Mouse (Mus musculus) cerebellum, adult 9-10 months (tissue): ENCODE data around the gene Gm26602.
"Not testable (repeated sequence)": the region's sequence is repeated elsewhere in the genome, so short reads cannot be mapped to it uniquely, and the experiment has no call there.

Experiments
- DNase-seq: peaks from one replicate; pipeline ENCODE4 v3.0.0; 2022

The Gm26602 gene

DNA sequence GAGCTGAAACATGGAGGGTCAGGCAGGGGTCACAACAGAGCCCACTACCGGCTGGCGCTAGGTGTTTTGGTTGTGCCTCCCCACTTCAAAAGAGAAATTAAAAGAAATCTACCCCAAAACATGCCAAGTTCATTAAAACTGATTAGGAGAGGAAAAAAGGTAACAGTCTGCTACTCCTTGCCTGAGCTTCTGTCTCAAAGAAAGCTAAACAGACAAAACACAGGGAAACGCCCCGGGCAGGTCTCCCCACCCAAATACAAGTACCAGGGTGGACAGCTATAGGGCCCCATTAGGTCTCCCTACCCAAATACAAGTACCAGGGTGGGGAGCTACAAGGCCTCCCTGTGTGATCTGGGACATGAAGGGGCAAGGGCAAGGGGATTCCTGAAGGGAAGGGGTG is at the start of gene Gm26602:
TSS of gene Gm26602 (plus strand) at position 301 of the 400 bp plus-strand sequence.
- DNase-seq = no peak

GRCm38 (mm10) chr10:79861230-79862048 is 49.2 kb upstream of the Gm26602 start:
- DNase-seq = peak; percentile 78

- DNase-seq = no peak
Observed at GRCm38 (mm10) chr10:79862049-79862788, 48.4 kb upstream of the Gm26602 start.

DNA sequence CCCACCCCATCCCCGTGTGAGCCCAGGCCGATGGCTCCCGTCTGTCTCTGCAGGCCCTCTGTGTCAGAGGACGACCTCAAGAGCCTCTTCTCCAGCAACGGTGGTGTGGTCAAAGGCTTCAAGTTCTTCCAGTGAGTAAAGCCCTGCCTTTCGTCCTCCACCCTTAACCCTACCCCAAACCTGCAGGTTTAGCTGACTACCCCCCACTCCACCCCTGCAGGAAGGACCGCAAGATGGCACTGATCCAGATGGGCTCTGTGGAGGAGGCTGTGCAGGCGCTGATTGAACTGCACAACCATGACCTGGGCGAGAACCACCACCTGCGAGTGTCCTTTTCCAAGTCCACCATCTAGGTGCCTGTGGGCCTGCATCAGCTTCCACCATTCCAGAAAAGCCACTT is 47.7 kb upstream of the Gm26602 start:
- no peak for DNase-seq

GRCm38 (mm10) chr10:79864351-79865188 is 46.1 kb upstream of the Gm26602 start:
- DNase-seq = no peak

DNA sequence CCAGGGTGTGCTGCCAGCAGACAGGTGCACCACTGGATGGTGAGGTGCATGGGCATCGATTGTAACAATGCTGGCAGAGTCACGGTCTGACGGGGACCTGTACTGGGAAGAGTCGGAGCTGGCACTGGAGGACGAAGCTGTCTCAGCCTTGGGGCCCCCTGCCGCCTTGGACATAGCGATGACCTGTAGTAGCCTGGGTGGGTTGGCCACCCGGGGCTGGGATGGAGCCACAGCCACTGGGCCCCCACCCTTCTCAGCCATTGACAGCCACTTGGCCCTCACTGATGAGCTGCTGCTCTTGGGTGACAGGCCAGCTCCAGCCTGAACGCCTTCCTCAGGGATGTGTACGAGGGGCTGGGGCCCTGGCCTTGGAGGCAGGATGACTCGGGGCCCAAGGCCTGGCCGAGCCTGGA is 45.5 kb upstream of the Gm26602 start:
- DNase-seq = peak; percentile 38

DNA sequence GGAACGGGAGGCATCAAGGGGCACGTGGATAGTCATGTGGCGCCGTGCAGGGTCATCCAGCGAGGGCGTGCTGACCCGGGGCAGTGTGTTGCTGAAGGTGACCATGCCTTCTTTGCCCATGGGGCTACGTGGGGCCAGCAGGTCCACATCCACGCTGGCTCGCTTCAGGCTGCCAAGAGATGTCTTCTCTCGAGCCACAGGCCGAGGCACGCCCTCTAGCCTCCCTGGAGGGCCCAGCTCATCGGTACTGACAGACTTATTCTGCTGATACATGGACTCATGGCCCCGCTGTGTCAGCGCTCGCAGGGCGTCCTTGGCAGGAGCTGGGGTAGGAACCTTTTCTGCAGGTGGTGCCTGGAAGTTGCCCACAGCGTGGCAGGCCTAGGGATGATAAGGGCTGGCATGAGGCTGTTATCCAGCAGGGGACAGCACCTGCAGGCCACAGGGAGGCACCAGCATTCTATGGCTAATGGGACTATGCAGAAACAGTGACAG is 44.8 kb upstream of the Gm26602 start:
- peak; percentile 58 for DNase-seq

DNA sequence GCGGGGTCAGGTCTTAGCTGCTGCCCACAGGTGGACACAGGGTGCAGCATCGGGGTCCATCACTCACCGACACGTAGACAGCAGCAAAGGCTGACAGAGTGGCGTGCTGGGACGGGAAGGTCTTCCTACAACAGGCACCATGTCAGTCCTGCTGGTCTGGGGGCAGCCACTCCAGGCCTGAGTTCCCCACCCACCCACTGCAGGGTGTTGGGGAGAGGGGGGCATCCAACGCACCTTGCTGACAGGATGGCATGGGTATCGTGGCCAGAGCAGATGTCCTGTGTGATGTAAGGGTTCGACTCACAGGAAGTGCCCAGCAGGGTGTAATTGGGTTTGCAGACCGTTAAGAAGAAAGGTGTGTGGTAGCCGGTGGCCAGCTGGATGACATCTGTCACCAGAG is 44.1 kb upstream of the Gm26602 start:
- DNase-seq = peak; percentile 44

DNA sequence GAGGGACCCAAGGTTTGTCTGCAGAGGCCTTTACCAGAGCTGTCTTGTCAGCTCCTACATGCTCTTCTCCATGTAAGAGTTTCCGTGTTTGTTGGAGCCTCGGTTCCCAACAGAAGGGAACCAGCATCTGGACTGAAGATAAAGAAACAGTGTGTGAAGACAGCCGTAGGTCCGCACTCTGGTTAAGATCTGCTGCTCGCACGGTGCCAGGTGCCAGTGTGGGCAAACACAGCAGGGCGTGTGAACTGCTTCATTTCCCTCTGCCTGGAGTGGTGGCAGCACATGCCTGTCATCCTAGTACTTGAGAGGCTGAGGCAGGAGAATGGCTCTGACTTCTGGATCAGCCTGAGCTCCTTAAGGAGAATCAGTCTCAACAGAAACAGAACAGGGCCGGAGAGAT is 38.8 kb upstream of the Gm26602 start:
- DNase-seq = no peak

DNA sequence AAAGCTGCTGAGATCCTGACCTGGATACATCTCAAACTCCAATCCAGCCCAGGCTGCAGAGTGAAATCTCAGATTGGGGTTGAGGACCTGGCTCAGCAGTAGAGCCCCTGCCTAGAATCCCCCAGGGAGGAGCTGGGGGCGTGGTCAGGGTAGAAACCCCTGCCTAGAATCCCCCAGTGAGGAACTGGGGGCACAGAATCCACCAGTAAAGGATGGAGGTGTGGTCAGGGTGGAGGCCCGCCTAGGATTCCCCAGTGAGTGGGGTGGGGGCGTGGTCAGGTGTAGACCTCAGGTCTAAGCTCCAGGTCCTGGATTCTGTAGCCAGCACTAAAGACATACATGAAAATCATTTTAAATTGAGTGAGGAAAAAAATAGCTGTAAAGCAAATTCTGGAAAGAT is 37.8 kb upstream of the Gm26602 start:
- no peak for DNase-seq

DNA sequence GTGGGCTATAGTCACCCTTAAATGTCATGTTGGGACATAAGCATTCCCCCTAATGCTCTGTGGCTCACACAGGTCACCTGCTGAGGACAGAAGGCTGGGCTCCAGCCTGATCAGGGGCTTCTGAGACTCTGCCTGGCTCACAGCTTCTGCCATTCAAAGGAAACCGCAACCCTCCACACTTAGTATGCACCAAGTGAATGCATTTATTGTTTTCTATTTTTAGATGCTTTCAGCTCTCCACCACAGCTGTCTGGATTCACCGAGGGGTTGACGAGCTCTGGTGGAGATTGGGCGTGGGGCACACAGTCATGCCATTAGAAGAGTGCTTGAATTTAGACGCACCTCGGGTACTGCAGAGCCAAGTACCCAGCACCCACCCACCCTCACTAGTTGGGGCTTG is 37.3 kb upstream of the Gm26602 start:
- DNase-seq = no peak

DNA sequence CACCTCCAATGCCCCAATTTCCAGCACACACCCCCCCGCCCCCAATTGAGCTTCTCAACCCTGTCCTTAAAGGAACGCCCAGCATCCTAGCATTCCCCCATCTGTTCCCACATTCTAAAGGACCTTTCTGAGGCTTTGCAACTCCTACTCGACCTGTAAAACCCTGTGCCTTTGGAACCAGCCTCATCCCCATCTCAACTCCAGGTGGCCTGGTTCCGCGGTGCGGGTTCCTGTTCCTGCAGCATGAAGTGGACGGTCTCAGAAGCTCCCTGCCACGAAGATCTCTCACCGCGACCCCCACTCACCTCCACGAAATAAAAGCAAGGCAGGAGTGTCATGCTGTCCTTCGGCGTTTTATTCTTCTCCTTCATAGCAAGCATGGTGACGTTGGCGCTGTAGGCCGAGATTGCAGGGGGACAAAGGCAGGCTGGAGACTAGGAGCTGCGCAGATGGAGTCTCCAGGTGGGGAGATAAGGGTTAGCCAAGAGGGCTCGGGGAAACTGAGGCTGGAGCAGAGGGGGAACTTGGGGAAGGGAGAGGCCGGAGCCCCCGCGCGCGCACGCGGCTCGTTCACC is 36.9 kb upstream of the Gm26602 start:
- no peak for DNase-seq

GRCm38 (mm10) chr10:79874290-79874862 is 36.3 kb upstream of the Gm26602 start, which contains the start of the genes Prtn3 and Plppr3:
Gene Prtn3, plus strand, starts transcription at chr10:79874476.
Gene Plppr3, minus strand, starts transcription at chr10:79874634.
- no peak for DNase-seq

DNA sequence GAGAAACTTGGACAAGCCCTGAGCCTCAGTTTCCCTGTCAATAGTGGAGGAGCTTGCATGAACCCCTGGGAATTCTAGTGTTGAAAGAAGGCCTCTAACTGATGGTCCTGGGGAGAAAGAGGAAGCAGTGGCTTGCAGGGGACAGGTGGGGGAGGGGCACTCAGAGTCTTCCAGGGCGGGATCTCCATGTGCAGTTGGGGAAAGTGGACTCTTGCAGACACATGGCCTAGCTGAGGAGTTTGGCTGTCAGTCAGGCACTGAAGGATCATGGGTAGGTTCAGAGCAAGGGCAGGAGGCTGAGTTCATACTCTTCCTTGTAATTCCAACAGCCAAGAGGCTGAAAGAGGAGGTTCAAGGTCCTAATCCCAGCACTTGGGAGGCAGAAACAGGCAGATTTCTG is 33.5 kb upstream of the Gm26602 start:
- DNase-seq = no peak

DNA sequence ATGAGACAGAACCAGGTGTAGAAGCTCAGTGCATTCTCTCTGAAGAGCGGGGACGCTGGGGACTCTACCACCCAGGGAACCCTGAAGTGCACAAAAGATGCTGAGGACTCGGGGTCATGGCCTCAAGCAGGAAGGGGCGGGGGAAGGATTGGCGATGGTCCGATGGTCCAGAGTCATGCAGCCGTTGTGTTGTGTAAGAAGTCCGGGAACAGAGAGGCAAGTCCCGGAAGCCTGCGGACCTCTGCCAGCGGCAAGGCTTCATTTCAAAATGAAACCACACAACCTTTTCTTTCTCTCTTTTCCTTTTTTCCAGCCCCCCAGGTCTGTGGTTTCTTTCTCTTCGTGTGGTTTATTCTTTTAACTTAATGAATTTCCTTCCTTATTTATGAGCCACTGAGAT is 32.9 kb upstream of the Gm26602 start:
- DNase-seq = no peak

- no peak for DNase-seq
Observed at GRCm38 (mm10) chr10:79879527-79879926, 31.1 kb upstream of the Gm26602 start.

DNA sequence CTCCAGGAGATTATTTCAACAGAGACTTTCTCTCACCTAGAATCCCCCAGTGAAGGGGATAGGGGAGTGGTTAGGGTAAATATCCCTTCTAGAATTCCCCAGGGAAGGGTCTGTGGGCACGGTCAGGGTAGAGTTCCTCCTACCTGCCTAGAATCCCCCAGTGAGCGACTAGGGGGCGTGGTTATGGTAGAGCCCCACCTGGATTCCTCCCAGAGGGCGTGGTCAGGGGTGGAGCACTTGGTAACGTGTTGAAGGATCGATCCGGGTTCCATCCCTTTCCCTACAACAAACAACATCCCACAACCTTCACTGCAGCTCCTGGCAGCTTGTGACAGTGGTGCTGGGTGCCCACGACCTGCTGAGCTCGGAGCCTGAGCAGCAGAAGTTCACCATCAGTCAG is 29.9 kb upstream of the Gm26602 start:
- no peak for DNase-seq

DNA sequence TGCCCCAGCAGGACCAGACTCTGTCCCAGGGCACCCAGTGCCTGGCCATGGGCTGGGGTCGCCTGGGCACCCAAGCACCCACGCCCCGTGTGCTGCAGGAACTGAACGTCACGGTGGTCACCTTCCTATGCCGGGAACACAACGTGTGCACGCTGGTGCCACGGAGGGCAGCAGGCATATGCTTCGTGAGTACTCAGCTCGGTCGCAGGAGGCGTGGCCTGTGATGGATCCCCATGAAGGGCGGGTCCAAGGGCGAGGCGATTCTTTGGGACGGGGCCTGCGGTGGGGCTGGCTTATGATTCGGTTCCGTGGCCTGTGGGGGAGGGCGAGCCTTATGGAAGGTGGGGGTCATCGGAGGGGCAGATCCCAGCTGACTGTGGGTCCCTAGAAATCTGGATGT is 28.7 kb upstream of the Gm26602 start:
- DNase-seq = no peak

GRCm38 (mm10) chr10:79883297-79884084 is 27.2 kb upstream of the Gm26602 start:
- DNase-seq = peak; percentile 88

DNA sequence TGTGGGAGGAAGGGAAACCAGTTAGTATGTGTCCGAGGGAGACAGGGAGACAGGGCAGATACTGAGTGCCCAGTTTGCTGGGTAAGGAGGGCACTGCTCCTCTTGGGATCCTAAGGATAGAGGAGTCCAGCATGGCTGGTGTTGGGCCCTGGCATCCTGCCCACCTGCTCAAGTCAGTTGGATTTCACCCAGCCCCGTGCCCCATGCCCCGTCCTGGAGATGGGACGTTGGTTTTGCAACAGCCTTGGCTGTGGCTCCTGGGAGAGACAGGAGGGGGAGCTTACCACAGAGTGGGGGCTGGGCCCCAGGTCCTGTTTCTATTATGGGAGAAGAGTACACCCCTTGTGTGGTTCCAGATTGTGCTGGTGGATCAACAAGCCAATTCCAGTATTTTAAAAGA is 26.2 kb upstream of the Gm26602 start:
- no peak for DNase-seq

DNA sequence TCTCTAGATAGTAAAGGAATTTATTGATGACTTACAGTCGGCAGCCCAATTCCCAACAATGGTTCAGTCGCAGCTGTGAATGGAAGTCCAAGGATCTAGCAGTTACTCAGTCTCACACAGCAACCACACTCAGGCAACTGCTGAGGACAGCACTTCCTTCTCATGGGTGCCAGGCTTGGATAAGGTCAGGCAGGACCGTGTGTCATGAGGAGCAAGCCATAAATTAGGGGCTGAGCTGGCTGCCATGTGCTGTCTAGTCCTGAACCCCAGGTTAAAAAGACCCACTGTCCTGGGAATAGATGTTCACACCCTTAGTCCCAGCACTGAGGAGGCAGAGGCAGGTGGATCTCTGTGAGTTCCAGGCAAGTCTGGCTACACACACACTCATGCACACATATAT is 25.7 kb upstream of the Gm26602 start:
- DNase-seq = not testable (repeated sequence)
